Mouse (Mus musculus): Measurements from ENCODE around the gene Adrm1. TPM values are rescaled to one million over a fixed set of nuclear protein-coding genes. Genes with fewer than 3 reads are reported as not detected.
A peak's percentile ranks its signal among the peaks of the same experiment; 100 is the strongest.

The Adrm1 gene
- total and polyA plus RNA-seq, 2 experiments, result 30.7 to 107 TPM

DNA sequence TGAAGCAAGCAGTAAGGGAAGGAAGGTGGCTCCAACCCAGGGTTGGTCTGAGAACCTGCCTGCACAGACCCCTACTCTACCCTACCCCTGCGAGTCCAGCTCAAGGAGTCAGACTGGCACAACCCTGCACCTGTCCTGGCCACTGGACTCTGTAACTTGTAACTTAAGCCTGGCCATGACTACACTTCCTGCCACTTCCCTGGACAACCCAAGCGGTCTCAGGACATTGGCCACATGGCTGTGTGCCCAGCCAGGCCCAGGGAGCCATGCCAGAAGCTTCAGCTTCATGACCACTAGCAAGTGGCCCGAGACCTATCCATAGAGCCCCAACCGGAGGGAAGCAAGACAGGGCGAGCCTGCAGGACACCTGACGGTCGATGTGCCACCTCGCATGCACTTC lies 46.3 kb downstream of the Adrm1 start:
- Histone ChIP-seq H3K27me3 (ENCODE audit: control insufficient read depth, insufficient read depth, low read length) (no peaks in the 10 kb centered on the region), H3K4me3 (ENCODE audit: insufficient read depth, low read depth, low read length) (no peak overlapping the region), H3K79me2 (ENCODE audit: control insufficient read depth, insufficient read depth, low read length) (no peaks in the 10 kb centered on the region), H3K9ac (ENCODE audit: low read depth, low read length) (no peak overlapping the region), H3K4me1 (ENCODE audit: control insufficient read depth, insufficient read depth, low read length) (peaks cover 11% of the 10 kb centered on the region; the same call in 1 of the 2 replicates), H3K36me3 (ENCODE audit: control insufficient read depth, insufficient read depth, low read length) (no peaks in the 10 kb centered on the region), H3K27ac (replicated peaks; ENCODE audit: insufficient read depth, low read depth, low read length) (peak overlapping the region; percentile 43; the same call in 1 of the 2 replicates)
- no peak for TF ChIP-seq POLR2A (IDR thresholded peaks at IDR 0.05; ENCODE audit: extremely low read depth, insufficient read depth, low read length)
- no peak for TF ChIP-seq CTCF (IDR thresholded peaks at IDR 0.05; ENCODE audit: low read depth, low read length)
- peak; percentile 68 for DNase-seq (ENCODE audit: extremely low read depth, low read depth, low spot score)
- 44% methylated on average over 8 of the region's 8 CpGs for WGBS

DNA sequence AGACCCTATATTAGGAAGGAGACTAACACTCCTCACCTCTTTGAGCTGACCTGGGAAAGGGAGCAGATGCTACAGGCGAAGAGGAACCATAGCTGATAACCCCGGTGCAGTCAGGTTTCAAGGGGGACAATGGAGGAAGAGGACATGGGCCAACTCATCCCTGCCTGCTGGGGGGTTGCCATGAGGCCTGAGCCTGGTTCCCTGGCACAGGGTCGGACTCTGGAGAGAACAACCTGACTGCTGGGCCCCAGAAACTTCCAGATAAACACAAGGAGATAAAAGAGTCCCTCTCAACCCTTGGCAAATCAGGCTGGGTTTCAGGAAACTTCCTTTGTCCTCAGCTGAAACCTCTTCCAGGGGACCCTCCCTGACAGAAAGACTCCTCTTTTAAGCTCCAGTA lies 47.0 kb downstream of the Adrm1 start:
- TF ChIP-seq CTCF (IDR thresholded peaks at IDR 0.05; ENCODE audit: low read depth, low read length) (no peak), POLR2A (IDR thresholded peaks at IDR 0.05; ENCODE audit: extremely low read depth, insufficient read depth, low read length) (no peak)
- H3K36me3 ChIP-seq (ENCODE audit: control insufficient read depth, insufficient read depth, low read length), result no peaks in the 10 kb centered on the region
- no peak overlapping the region for H3K4me3 ChIP-seq (ENCODE audit: insufficient read depth, low read depth, low read length)
- peak overlapping the region; percentile 43 for H3K27ac ChIP-seq (replicated peaks; ENCODE audit: insufficient read depth, low read depth, low read length)
- no peak for DNase-seq (ENCODE audit: extremely low read depth, low read depth, low spot score)
- WGBS, result 58% methylated on average over 3 of the region's 3 CpGs
- no peak overlapping the region for H3K9ac ChIP-seq (ENCODE audit: low read depth, low read length)
- peaks cover 11% of the 10 kb centered on the region; the same call in 1 of the 2 replicates for H3K4me1 ChIP-seq (ENCODE audit: control insufficient read depth, insufficient read depth, low read length)
- H3K79me2 ChIP-seq (ENCODE audit: control insufficient read depth, insufficient read depth, low read length), result no peaks in the 10 kb centered on the region
- H3K27me3 ChIP-seq (ENCODE audit: control insufficient read depth, insufficient read depth, low read length), result no peaks in the 10 kb centered on the region

DNA sequence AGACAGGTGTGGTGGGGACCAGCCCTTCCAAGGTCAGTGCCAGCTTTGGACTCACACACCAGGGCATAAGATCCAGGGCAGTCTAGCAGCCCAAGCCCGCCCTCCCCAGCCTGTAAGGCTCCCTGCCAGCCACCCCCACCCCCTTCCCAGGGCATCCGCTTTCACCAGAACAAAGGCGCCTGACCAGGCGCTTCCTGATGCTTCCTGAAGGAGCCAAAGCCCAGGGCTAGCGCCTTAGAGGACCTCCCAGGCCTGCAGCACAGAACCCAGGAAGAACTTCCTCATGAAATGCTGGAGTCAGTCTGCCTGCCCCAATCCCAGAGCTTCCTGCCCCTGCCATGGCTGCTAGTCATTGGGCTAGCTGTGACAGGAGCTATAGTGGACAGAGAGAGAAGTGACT lies 47.4 kb downstream of the Adrm1 start:
- Histone ChIP-seq H3K79me2 (ENCODE audit: control insufficient read depth, insufficient read depth, low read length) (no peaks in the 10 kb centered on the region), H3K4me1 (ENCODE audit: control insufficient read depth, insufficient read depth, low read length) (peaks cover 11% of the 10 kb centered on the region; the same call in 1 of the 2 replicates), H3K4me3 (ENCODE audit: insufficient read depth, low read depth, low read length) (no peak overlapping the region), H3K27ac (replicated peaks; ENCODE audit: insufficient read depth, low read depth, low read length) (peak overlapping the region; percentile 61), H3K36me3 (ENCODE audit: control insufficient read depth, insufficient read depth, low read length) (no peaks in the 10 kb centered on the region), H3K9ac (ENCODE audit: low read depth, low read length) (no peak overlapping the region), H3K27me3 (ENCODE audit: control insufficient read depth, insufficient read depth, low read length) (no peaks in the 10 kb centered on the region)
- 64% methylated on average over 5 of the region's 5 CpGs for WGBS
- no peak for TF ChIP-seq POLR2A (IDR thresholded peaks at IDR 0.05; ENCODE audit: extremely low read depth, insufficient read depth, low read length)
- DNase-seq (ENCODE audit: extremely low read depth, low read depth, low spot score), result no peak

DNA sequence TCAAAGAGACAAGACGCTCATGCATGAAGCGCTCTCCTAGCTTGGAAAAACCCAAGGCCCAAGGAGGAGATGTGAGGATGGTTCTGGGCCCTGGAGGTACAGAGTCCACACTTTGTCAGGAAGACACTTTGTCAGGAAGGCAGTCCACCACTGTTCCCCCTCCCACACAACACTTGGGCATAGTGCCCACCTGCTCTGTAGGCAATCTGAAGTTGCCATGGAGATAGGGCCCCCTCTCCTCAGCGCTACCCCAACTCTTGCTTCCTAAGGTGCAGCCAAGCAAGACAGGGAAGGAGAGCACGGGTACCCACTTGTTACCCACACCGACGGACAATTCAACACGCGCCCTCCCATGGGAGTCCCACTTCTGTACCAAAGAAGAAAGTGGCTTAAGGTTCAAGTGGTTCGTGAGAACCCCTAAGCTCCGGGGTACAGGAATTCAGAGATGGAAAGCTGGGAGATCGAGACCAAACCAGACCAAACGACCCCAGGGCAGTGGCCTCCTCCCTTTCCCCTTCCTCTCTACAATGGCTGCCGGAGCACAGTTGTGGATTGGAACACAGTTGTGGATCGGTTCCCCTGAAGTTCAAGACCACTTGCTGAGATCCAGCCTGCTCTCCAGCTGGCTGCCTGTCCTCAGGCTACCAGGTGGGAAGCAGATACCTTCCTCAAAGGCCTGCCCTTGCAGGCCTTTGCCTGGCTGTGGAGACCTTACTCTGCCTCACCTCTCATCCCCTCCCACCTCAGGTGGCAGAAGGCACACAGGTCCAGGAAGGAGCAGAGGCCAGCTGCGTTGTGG lies 48.1 kb downstream of the Adrm1 start:
- no peaks in the 10 kb centered on the region for H3K79me2 ChIP-seq (ENCODE audit: control insufficient read depth, insufficient read depth, low read length)
- no peaks in the 10 kb centered on the region for H3K27me3 ChIP-seq (ENCODE audit: control insufficient read depth, insufficient read depth, low read length)
- peak overlapping the region; percentile 61 for H3K27ac ChIP-seq (replicated peaks; ENCODE audit: insufficient read depth, low read depth, low read length)

DNA sequence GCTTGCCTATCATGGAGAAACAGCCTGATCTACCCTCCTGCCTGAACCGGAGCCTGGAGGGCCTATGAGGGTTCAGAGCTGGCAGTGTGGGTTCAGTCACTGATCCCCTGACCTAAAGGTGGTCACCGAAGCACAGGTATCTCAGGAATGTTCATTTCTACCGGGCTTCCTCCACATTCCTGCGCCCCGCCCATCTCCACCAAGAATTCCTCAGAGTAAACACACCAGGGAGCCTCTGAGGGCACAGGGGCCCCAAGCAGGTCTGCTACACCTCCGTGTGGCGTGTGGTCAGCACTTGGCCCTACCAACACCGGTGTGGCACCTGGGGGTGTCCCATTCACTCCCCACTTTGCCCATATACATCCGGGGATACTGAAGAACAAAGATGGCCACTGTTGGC lies 48.9 kb downstream of the Adrm1 start:
- Histone ChIP-seq H3K4me3 (ENCODE audit: insufficient read depth, low read depth, low read length) (no peak overlapping the region), H3K36me3 (ENCODE audit: control insufficient read depth, insufficient read depth, low read length) (no peaks in the 10 kb centered on the region), H3K79me2 (ENCODE audit: control insufficient read depth, insufficient read depth, low read length) (no peaks in the 10 kb centered on the region), H3K9ac (ENCODE audit: low read depth, low read length) (no peak overlapping the region), H3K4me1 (ENCODE audit: control insufficient read depth, insufficient read depth, low read length) (peaks cover 13% of the 10 kb centered on the region; the same call in 1 of the 2 replicates), H3K27me3 (ENCODE audit: control insufficient read depth, insufficient read depth, low read length) (no peaks in the 10 kb centered on the region), H3K27ac (replicated peaks; ENCODE audit: insufficient read depth, low read depth, low read length) (no peak overlapping the region)
- no peak for DNase-seq (ENCODE audit: extremely low read depth, low read depth, low spot score)
- 82% methylated on average over 9 of the region's 9 CpGs for WGBS
- TF ChIP-seq CTCF (IDR thresholded peaks at IDR 0.05; ENCODE audit: low read depth, low read length) (no peak), POLR2A (IDR thresholded peaks at IDR 0.05; ENCODE audit: extremely low read depth, insufficient read depth, low read length) (no peak)

More for the DNA sequence above, 48.1 kb downstream of the Adrm1 start:
- Histone ChIP-seq H3K36me3 (ENCODE audit: control insufficient read depth, insufficient read depth, low read length) (no peaks in the 10 kb centered on the region), H3K9ac (ENCODE audit: low read depth, low read length) (no peak overlapping the region), H3K4me3 (ENCODE audit: insufficient read depth, low read depth, low read length) (no peak overlapping the region), H3K4me1 (ENCODE audit: control insufficient read depth, insufficient read depth, low read length) (peaks cover 11% of the 10 kb centered on the region; the same call in 1 of the 2 replicates)
- DNase-seq (ENCODE audit: extremely low read depth, low read depth, low spot score), result no peak
- 89% methylated on average over 15 of the region's 15 CpGs for WGBS
- TF ChIP-seq CTCF (IDR thresholded peaks at IDR 0.05; ENCODE audit: low read depth, low read length), result no peak
- TF ChIP-seq POLR2A (IDR thresholded peaks at IDR 0.05; ENCODE audit: extremely low read depth, insufficient read depth, low read length), result no peak

DNA sequence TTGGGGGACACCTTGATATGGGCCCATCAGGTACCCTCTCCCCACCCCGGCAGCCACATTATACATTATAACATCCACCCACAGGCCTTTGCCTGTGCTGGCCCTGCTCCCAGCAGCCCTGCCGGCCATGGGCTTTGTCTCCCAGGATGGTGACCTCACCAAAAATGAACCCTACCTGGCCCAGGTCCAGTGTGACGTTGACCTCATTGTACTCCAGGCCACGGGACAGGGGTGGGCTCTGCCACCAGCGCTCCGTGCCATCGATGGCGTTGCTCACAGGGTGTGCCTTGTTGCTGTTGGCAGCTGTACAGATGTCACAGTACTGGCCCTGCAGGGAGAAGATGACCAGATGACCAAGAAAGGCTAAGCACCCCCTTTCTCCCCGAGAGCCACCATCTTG lies 49.8 kb downstream of the Adrm1 start:
- DNase-seq (ENCODE audit: extremely low read depth, low read depth, low spot score), result no peak
- Histone ChIP-seq H3K27ac (replicated peaks; ENCODE audit: insufficient read depth, low read depth, low read length) (no peak overlapping the region), H3K27me3 (ENCODE audit: control insufficient read depth, insufficient read depth, low read length) (peaks cover 3% of the 10 kb centered on the region; the same call in 1 of the 2 replicates), H3K4me3 (ENCODE audit: insufficient read depth, low read depth, low read length) (no peak overlapping the region), H3K4me1 (ENCODE audit: control insufficient read depth, insufficient read depth, low read length) (peaks cover 15% of the 10 kb centered on the region; the same call in 1 of the 2 replicates), H3K36me3 (ENCODE audit: control insufficient read depth, insufficient read depth, low read length) (no peaks in the 10 kb centered on the region), H3K9ac (ENCODE audit: low read depth, low read length) (no peak overlapping the region), H3K79me2 (ENCODE audit: control insufficient read depth, insufficient read depth, low read length) (no peaks in the 10 kb centered on the region)
- TF ChIP-seq CTCF (IDR thresholded peaks at IDR 0.05; ENCODE audit: low read depth, low read length) (no peak), POLR2A (IDR thresholded peaks at IDR 0.05; ENCODE audit: extremely low read depth, insufficient read depth, low read length) (no peak)
- 42% methylated on average over 9 of the region's 9 CpGs for WGBS

All from liver, adult 2 months (tissue).